Mouse (Mus musculus) liver, embryonic 16.5 days (tissue): ENCODE results near the gene Arr3. TPM values are rescaled to one million over a fixed set of nuclear protein-coding genes. Genes with fewer than 3 reads are reported as not detected.

ENCODE experiments used
- polyA plus RNA-seq: library from polyadenylated mRNA; unstranded; fragments of >200 nt; fragmentation: Nextera tagmentation; extraction: Ambion mirVana; gene quantifications from 2 replicates; pipeline ENCODE4 v1.2.1, GENCODE M21; 2015

Arr3 gene
- polyA plus RNA-seq, 1 experiment from 2014 or later: not detected

Other genes with a start within 250 kb of the Arr3 start
- not detected in 2 replicates for gene Otud6a, start 176.5 kb upstream of the Arr3 start, polyA plus RNA-seq
- gene Awat2, start 162.8 kb upstream of the Arr3 start, polyA plus RNA-seq: 0.09 and 0.18 TPM in 2 replicates
- 11.3 and 11.9 TPM in 2 replicates for gene Igbp1, start 111.2 kb upstream of the Arr3 start, polyA plus RNA-seq
- gene Dgat2l6, start 80.7 kb upstream of the Arr3 start, polyA plus RNA-seq: not detected in 2 replicates
- not detected in 2 replicates for gene Awat1, start 33.2 kb upstream of the Arr3 start, polyA plus RNA-seq
- gene P2ry4, start 10.6 kb upstream of the Arr3 start, polyA plus RNA-seq: 0.74 TPM in 2 replicates
- gene Kif4, start 20.2 kb downstream of the Arr3 start, polyA plus RNA-seq: 21.2 and 22.6 TPM in 2 replicates
- 49.4 and 56.1 TPM in 2 replicates for gene Pdzd11, start 21.1 kb downstream of the Arr3 start, polyA plus RNA-seq
- 0.08 TPM in 1 of 2 replicates, not detected in the other for gene Gdpd2, start 124.4 kb downstream of the Arr3 start, polyA plus RNA-seq
- 0.72 and 0.79 TPM in 2 replicates for gene Dlg3, start 162.2 kb downstream of the Arr3 start, polyA plus RNA-seq